Mouse (Mus musculus): ENCODE results near the gene Gkn1. TPM values are rescaled to one million over a fixed set of nuclear protein-coding genes. Genes with fewer than 3 reads are reported as not detected.

Gkn1 gene
- polyA plus RNA-seq (2015; fragmentation: Nextera tagmentation; extraction: Ambion mirVana), result not detected in 2 replicates

GRCm38 (mm10) chr6:87350829-87351228 lies at the start of gene Gkn1:
TSS of gene Gkn1 (minus strand) at chr6:87350942.
- no peak within 1 kb of the TSS for H3K9ac ChIP-seq
- H3K27me3 ChIP-seq, result no peaks in the 10 kb centered on the region
- no peak within 1 kb of the TSS for H3K4me3 ChIP-seq
- ATAC-seq (replicated peaks; ENCODE audit: insufficient number of reproducible peaks, insufficient read depth, low FRiP score, low read depth), result no peak
- no peaks in the 10 kb centered on the region for H3K9me3 ChIP-seq (replicated peaks)
- H3K4me1 ChIP-seq (replicated peaks), result no peaks in the 10 kb centered on the region
- no peaks in the 10 kb centered on the region for H3K36me3 ChIP-seq
- no peak within 1 kb of the TSS for H3K27ac ChIP-seq
- WGBS, result 78% methylated on average over 8 of the region's 8 CpGs
- no peak within 1 kb of the TSS for H3K4me2 ChIP-seq

DNA sequence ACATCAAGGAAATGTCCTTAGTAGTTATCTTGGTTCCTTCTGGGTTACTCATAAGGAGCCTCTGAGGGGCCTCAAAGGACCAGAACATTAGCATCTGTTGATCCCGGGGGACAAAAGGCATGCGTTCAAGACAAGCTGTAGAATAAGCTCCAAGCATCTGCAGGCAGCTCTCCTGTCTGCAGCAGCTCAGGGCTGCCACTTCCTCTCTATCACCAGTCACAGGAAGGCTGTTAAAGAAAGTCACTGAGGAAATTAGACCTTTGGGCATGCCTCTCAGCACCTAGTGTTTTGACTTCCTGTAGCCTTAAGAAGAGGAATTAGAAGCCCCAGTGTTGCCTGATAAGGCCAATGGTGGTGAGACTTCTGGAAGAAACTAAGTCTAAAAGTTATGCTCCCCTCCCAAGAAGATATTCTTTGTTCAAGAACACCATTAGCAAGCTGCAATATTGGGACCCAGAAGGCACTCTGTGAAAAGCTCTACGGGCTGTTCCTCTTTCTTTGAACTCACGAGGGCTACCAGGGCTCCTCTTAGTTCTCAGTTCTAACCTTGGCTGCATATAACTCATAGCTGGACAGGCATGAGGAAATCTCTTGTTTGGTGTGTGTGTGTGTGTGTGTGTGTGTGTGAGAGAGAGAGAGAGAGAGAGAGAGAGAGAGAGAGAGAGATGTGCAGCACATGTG lies 49.3 kb upstream of the Gkn1 start:
- Histone ChIP-seq H3K4me2 (no peak overlapping the region), H3K9ac (no peak overlapping the region), H3K4me3 (no peak overlapping the region), H3K27me3 (peaks cover 41% of the 10 kb centered on the region), H3K9me3 (replicated peaks) (no peaks in the 10 kb centered on the region), H3K27ac (no peak overlapping the region), H3K36me3 (no peaks in the 10 kb centered on the region), H3K4me1 (replicated peaks) (peaks cover 25% of the 10 kb centered on the region)
- ATAC-seq (replicated peaks; ENCODE audit: insufficient number of reproducible peaks, insufficient read depth, low FRiP score, low read depth), result no peak
- 33% methylated on average over 4 of the region's 4 CpGs for WGBS

DNA sequence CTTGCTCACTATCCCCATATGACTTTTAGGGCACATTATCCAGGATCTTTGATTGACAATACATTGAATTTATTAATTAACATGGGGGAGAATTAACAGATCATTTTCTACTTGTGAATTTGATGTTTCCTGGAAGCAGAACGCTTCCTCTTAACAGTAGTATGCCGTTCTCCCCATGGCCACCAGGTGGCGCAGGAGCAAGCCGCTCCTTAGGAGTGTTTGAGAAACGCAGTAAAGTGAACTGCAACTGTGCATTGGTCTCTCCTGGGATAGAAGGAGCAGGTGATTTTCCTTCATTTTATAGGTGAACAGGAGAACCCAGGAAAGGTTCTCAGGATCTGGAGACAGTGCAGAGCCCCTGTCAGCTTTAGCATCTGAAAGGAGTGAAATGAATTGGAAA lies 48.4 kb upstream of the Gkn1 start:
- H3K27me3 ChIP-seq, result peaks cover 50% of the 10 kb centered on the region
- ATAC-seq (replicated peaks; ENCODE audit: insufficient number of reproducible peaks, insufficient read depth, low FRiP score, low read depth), result no peak
- H3K9ac ChIP-seq, result no peak overlapping the region
- no peak overlapping the region for H3K4me2 ChIP-seq
- H3K4me3 ChIP-seq, result no peak overlapping the region
- no peaks in the 10 kb centered on the region for H3K9me3 ChIP-seq (replicated peaks)
- H3K36me3 ChIP-seq, result no peaks in the 10 kb centered on the region
- WGBS, result 3% methylated on average over 5 of the region's 5 CpGs
- no peak overlapping the region for H3K27ac ChIP-seq
- H3K4me1 ChIP-seq (replicated peaks), result peaks cover 28% of the 10 kb centered on the region

GRCm38 (mm10) chr6:87394783-87395182 lies 44.0 kb upstream of the Gkn1 start:
- H3K4me3 ChIP-seq, result no peak overlapping the region
- H3K36me3 ChIP-seq, result no peaks in the 10 kb centered on the region
- H3K4me1 ChIP-seq (replicated peaks), result peaks cover 16% of the 10 kb centered on the region
- H3K9me3 ChIP-seq (replicated peaks), result no peaks in the 10 kb centered on the region
- no peak overlapping the region for H3K27ac ChIP-seq
- H3K27me3 ChIP-seq, result peaks cover 63% of the 10 kb centered on the region
- 73% methylated on average over 9 of the region's 9 CpGs for WGBS
- 0 out of 2 replicates have a peak overlapping the region, but pooled peaks have one; percentile 17 for H3K4me2 ChIP-seq
- ATAC-seq (replicated peaks; ENCODE audit: insufficient number of reproducible peaks, insufficient read depth, low FRiP score, low read depth), result no peak
- H3K9ac ChIP-seq, result no peak overlapping the region

GRCm38 (mm10) chr6:87393466-87394205 lies 42.9 kb upstream of the Gkn1 start:
- Histone ChIP-seq H3K27ac (no peak overlapping the region), H3K36me3 (no peaks in the 10 kb centered on the region), H3K27me3 (peaks cover 66% of the 10 kb centered on the region), H3K9ac (no peak overlapping the region), H3K9me3 (replicated peaks) (no peaks in the 10 kb centered on the region), H3K4me2 (no peak overlapping the region), H3K4me3 (no peak overlapping the region), H3K4me1 (replicated peaks) (peaks cover 10% of the 10 kb centered on the region; the same call in 1 of the 2 replicates)
- 66% methylated on average over 8 of the region's 8 CpGs for WGBS
- no peak for ATAC-seq (replicated peaks; ENCODE audit: insufficient number of reproducible peaks, insufficient read depth, low FRiP score, low read depth)

- Histone ChIP-seq H3K4me1 (replicated peaks) (peaks cover 10% of the 10 kb centered on the region), H3K27me3 (peaks cover 63% of the 10 kb centered on the region), H3K27ac (no peak overlapping the region), H3K4me2 (no peak overlapping the region), H3K9ac (no peak overlapping the region), H3K36me3 (no peaks in the 10 kb centered on the region), H3K9me3 (replicated peaks) (no peaks in the 10 kb centered on the region), H3K4me3 (no peak overlapping the region)
- WGBS, result 25% methylated on average over 5 of the region's 5 CpGs
- ATAC-seq (replicated peaks; ENCODE audit: insufficient number of reproducible peaks, insufficient read depth, low FRiP score, low read depth), result no peak
These were observed 38.8 kb upstream of the Gkn1 start for GRCm38 (mm10) chr6:87389455-87389989.

DNA sequence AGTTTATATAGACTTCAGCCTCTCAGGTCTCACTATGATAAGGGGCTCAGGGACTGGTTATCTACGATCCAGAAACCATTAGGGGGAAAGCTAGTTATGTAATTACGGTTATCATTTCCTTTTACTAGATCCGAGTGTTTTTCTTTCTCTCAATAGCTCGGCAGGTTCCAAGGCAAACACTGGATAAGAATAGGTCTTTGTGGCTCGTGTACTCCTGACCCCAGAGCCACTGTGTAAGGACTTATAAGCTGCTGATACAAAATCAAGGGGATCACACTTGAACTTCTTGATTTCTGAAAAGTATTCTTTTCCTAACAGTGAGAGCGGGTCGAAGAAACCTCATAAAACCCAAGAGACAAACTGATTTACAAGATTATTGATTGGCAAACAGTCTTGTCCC lies 38.1 kb upstream of the Gkn1 start, which contains the start of gene Gkn3:
TSS of gene Gkn3 (minus strand) at position 59 of the 400 bp plus-strand sequence.
- Histone ChIP-seq H3K27me3 (peaks cover 62% of the 10 kb centered on the region), H3K27ac (no peak within 1 kb of the TSS), H3K4me3 (no peak within 1 kb of the TSS), H3K4me1 (replicated peaks) (peaks cover 14% of the 10 kb centered on the region), H3K4me2 (no peak within 1 kb of the TSS), H3K9ac (no peak within 1 kb of the TSS), H3K36me3 (no peaks in the 10 kb centered on the region), H3K9me3 (replicated peaks) (no peaks in the 10 kb centered on the region)
- ATAC-seq (replicated peaks; ENCODE audit: insufficient number of reproducible peaks, insufficient read depth, low FRiP score, low read depth), result no peak
- 41% methylated on average over 7 of the region's 7 CpGs for WGBS

- ATAC-seq (replicated peaks; ENCODE audit: insufficient number of reproducible peaks, insufficient read depth, low FRiP score, low read depth), result no peak
- H3K36me3 ChIP-seq, result no peaks in the 10 kb centered on the region
- no peak overlapping the region for H3K9ac ChIP-seq
- no peak overlapping the region for H3K27ac ChIP-seq
- H3K4me3 ChIP-seq, result no peak overlapping the region
- peaks cover 14% of the 10 kb centered on the region for H3K4me1 ChIP-seq (replicated peaks)
- H3K27me3 ChIP-seq, result peaks cover 73% of the 10 kb centered on the region
- 75% methylated on average over 10 of the region's 10 CpGs for WGBS
- no peaks in the 10 kb centered on the region for H3K9me3 ChIP-seq (replicated peaks)
- no peak overlapping the region for H3K4me2 ChIP-seq
These were observed 35.9 kb upstream of the Gkn1 start for GRCm38 (mm10) chr6:87386681-87387080.

- Histone ChIP-seq H3K4me3 (no peak overlapping the region), H3K9me3 (replicated peaks) (no peaks in the 10 kb centered on the region), H3K4me2 (no peak overlapping the region), H3K36me3 (no peaks in the 10 kb centered on the region), H3K27me3 (peaks cover 75% of the 10 kb centered on the region), H3K4me1 (replicated peaks) (peaks cover 14% of the 10 kb centered on the region), H3K9ac (no peak overlapping the region), H3K27ac (no peak overlapping the region)
- ATAC-seq (replicated peaks; ENCODE audit: insufficient number of reproducible peaks, insufficient read depth, low FRiP score, low read depth), result no peak
- WGBS, result 9% methylated on average over 7 of the region's 7 CpGs
These were observed 35.5 kb upstream of the Gkn1 start for GRCm38 (mm10) chr6:87386203-87386602.

DNA sequence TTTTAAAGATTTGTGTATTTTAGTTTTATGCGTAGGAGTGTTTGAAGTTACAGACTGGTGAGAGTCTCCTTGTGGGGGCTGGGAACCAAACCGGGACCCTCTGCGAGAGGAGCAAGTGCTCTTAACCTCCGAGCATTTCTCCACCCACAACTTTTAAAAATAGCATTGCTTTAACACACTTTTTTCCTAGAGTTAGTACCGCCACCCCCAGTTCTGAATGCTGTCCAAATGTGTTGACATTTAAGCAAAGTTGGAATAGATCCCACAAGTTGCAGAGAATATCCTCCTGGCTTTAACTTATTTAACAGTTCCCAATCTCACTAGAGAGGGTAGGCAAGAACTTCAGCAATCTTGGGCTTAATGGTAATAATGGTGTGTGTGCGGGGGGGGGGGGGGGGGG lies 34.0 kb upstream of the Gkn1 start:
- no peaks in the 10 kb centered on the region for H3K36me3 ChIP-seq
- H3K4me2 ChIP-seq, result peak overlapping the region; percentile 56
- peaks cover 81% of the 10 kb centered on the region for H3K27me3 ChIP-seq
- no peaks in the 10 kb centered on the region for H3K9me3 ChIP-seq (replicated peaks)
- H3K27ac ChIP-seq, result no peak overlapping the region
- H3K4me1 ChIP-seq (replicated peaks), result peaks cover 14% of the 10 kb centered on the region
- no peak overlapping the region for H3K9ac ChIP-seq
- H3K4me3 ChIP-seq, result no peak overlapping the region
- WGBS, result 37% methylated on average over 5 of the region's 6 CpGs
- no peak for ATAC-seq (replicated peaks; ENCODE audit: insufficient number of reproducible peaks, insufficient read depth, low FRiP score, low read depth)

DNA sequence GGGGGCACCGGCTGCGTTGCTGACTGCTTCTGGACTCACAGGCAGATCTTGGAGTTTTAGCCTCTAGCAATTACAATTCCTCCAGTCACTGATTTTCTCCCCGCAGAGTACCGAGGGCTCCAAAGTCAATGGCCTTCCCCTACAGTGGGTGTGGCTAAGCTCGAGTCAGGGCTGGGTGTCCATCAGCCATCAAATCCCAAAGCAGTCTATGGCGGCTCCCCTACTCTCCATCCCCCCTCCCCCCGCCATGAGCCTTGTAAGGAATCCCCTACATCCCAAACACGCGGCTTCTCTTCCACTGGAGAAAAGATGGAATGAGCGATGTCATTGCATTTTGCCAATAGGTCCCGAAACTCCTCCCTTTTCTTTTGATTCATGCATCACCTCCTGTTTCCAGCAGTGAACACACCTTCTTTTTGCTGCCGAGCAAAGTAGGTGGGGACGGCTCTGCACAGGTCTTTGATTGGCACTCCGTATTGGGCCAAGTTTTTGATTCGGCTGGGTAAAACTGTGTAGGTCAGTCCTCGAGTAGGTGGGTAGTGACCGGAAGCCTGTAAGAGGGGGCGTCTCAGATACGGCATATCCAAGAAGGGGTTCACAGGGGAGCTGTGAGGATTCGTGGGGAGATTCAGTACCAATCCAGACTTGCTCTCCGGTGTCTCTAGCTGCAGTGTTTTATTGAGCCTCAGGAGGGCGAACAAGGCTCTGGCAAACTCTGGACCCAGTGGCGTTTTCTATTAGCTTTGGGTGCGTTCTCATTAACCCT lies 33.4 kb upstream of the Gkn1 start:
- no peak for ATAC-seq (replicated peaks; ENCODE audit: insufficient number of reproducible peaks, insufficient read depth, low FRiP score, low read depth)
- Histone ChIP-seq H3K4me3 (peak overlapping the region; percentile 36), H3K4me2 (peak overlapping the region; percentile 56), H3K4me1 (replicated peaks) (peaks cover 14% of the 10 kb centered on the region), H3K27me3 (peaks cover 81% of the 10 kb centered on the region), H3K36me3 (no peaks in the 10 kb centered on the region), H3K9me3 (replicated peaks) (no peaks in the 10 kb centered on the region), H3K9ac (peak overlapping the region; percentile 27; the same call in 1 of the 2 replicates), H3K27ac (no peak overlapping the region)
- 13% methylated on average over 24 of the region's 24 CpGs for WGBS
